Mouse (Mus musculus) lung, adult 2 months (tissue): ENCODE results near the gene Pdzrn3. TPM values are rescaled to one million over a fixed set of nuclear protein-coding genes. Genes with fewer than 3 reads are reported as not detected.

ENCODE experiments used
- DNase-seq: peaks from one replicate; pipeline ENCODE4 v3.0.0; 2022
- H3K4me1 ChIP-seq: fragments of 200-500 bp; 2 replicates; pipeline ENCODE4 v1.6.1; 2011; ENCODE audit warnings: low read length; ENCODE audit not compliant: control insufficient read depth, insufficient read depth
- H3K4me3 ChIP-seq: fragments of 200-500 bp; replicated peaks from 2 replicates; pipeline ENCODE3; 2011; ENCODE audit warnings: low read depth, mild to moderate bottlenecking, control low read depth, low read length; ENCODE audit errors: extremely low read depth
- CTCF ChIP-seq: fragments of 200-500 bp; IDR thresholded peaks from 2 replicates; pipeline ENCODE4 v1.5.1; 2011; ENCODE audit warnings: mild to moderate bottlenecking, low read length, control low read depth; ENCODE audit not compliant: insufficient read depth
- POLR2A ChIP-seq: fragments of 200-500 bp; IDR thresholded peaks from 2 replicates; pipeline ENCODE4 v1.6.1; 2011; ENCODE audit warnings: low read depth, mild to moderate bottlenecking, control low read depth, low read length, borderline replicate concordance; ENCODE audit errors: extremely low read depth
- WGBS: fragments of 180-500 bp; shearing (Covaris S2); methylation state at CpG from one replicate; pipeline ENCODE4 v1.1.7; 2018; 5-methylcytosine and 5-hydroxymethylcytosine counted together
- polyA plus RNA-seq: library from polyadenylated mRNA; depleted of rRNA; stranded (reverse); fragments of >200 nt; gene quantifications from 2 replicates; pipeline ENCODE4 v1.2.3, GENCODE M21; 2012; rRNA removed

Pdzrn3 gene
- 18.1 and 23.2 TPM in 2 replicates for polyA plus RNA-seq

GRCm38 (mm10) chr6:101377167-101377934 is at the start of gene Pdzrn3:
TSS of gene Pdzrn3 (minus strand) at chr6:101377897.
- under 1% methylated on average over 110 of the region's 111 CpGs for WGBS
- peak within 1 kb of the TSS; percentile 58 for H3K4me3 ChIP-seq
- peak; percentile 65 for DNase-seq

GRCm38 (mm10) chr6:101427296-101427695 is 49.6 kb upstream of the Pdzrn3 start:
- no peak overlapping the region for H3K4me3 ChIP-seq
- TF ChIP-seq POLR2A (no peak), CTCF (no peak)
- H3K4me1 ChIP-seq: no peaks in the 10 kb centered on the region
- DNase-seq: no peak
- WGBS: 75% methylated on average over 3 of the region's 3 CpGs

More at GRCm38 (mm10) chr6:101377167-101377934, at the start of gene Pdzrn3:
- TF ChIP-seq POLR2A (no peak), CTCF (no peak)
- peaks cover 5% of the 10 kb centered on the region; the same call in 1 of the 2 replicates for H3K4me1 ChIP-seq

GRCm38 (mm10) chr6:101426301-101426700 is 48.6 kb upstream of the Pdzrn3 start:
- WGBS: 81% methylated on average over 4 of the region's 4 CpGs
- TF ChIP-seq CTCF (no peak), POLR2A (no peak)
- no peak for DNase-seq
- Histone ChIP-seq H3K4me3 (no peak overlapping the region), H3K4me1 (no peaks in the 10 kb centered on the region)

- 81% methylated on average over 10 of the region's 10 CpGs for WGBS
- H3K4me1 ChIP-seq: no peaks in the 10 kb centered on the region
- DNase-seq: no peak
- no peak for TF ChIP-seq POLR2A
- TF ChIP-seq CTCF: no peak
- H3K4me3 ChIP-seq: no peak overlapping the region
These were observed 44.6 kb upstream of the Pdzrn3 start for GRCm38 (mm10) chr6:101422084-101422954.

GRCm38 (mm10) chr6:101418213-101418612 is 40.5 kb upstream of the Pdzrn3 start:
- no peak for TF ChIP-seq CTCF
- no peak for TF ChIP-seq POLR2A
- no peak for DNase-seq
- 94% methylated on average over 5 of the region's 5 CpGs for WGBS
- H3K4me3 ChIP-seq: no peak overlapping the region
- H3K4me1 ChIP-seq: no peaks in the 10 kb centered on the region

- Histone ChIP-seq H3K4me1 (no peaks in the 10 kb centered on the region), H3K4me3 (no peak overlapping the region)
- 84% methylated on average over 1 of the region's 1 CpGs for WGBS
- TF ChIP-seq POLR2A: no peak
- TF ChIP-seq CTCF: no peak
- no peak for DNase-seq
These were observed 34.0 kb upstream of the Pdzrn3 start for GRCm38 (mm10) chr6:101411701-101412100.

- H3K4me3 ChIP-seq: no peak overlapping the region
- WGBS: 38% methylated on average over 2 of the region's 2 CpGs
- TF ChIP-seq CTCF: no peak
- TF ChIP-seq POLR2A: no peak
These were observed 33.4 kb upstream of the Pdzrn3 start for GRCm38 (mm10) chr6:101411064-101411463.

GRCm38 (mm10) chr6:101396711-101397110 is 19.0 kb upstream of the Pdzrn3 start:
- WGBS: 63% methylated on average over 4 of the region's 4 CpGs
- TF ChIP-seq POLR2A: no peak
- no peak for TF ChIP-seq CTCF
- Histone ChIP-seq H3K4me1 (no peaks in the 10 kb centered on the region), H3K4me3 (no peak overlapping the region)
- no peak for DNase-seq

More at GRCm38 (mm10) chr6:101411064-101411463, 33.4 kb upstream of the Pdzrn3 start:
- DNase-seq: no peak
- H3K4me1 ChIP-seq: no peaks in the 10 kb centered on the region

- Histone ChIP-seq H3K4me1 (no peaks in the 10 kb centered on the region), H3K4me3 (no peak overlapping the region)
- no peak for TF ChIP-seq POLR2A
- no peak for TF ChIP-seq CTCF
- 77% methylated on average over 6 of the region's 6 CpGs for WGBS
- DNase-seq: no peak
These were observed 18.2 kb upstream of the Pdzrn3 start for GRCm38 (mm10) chr6:101395908-101396307.

GRCm38 (mm10) chr6:101392801-101393117 is 15.1 kb upstream of the Pdzrn3 start:
- no peak for DNase-seq
- 81% methylated on average over 2 of the region's 2 CpGs for WGBS
- H3K4me3 ChIP-seq: no peak overlapping the region
- H3K4me1 ChIP-seq: no peaks in the 10 kb centered on the region
- TF ChIP-seq CTCF (no peak), POLR2A (no peak)
